Mouse (Mus musculus) macrophage (primary cell): ENCODE measurements around the gene Ppp1r14c. TPM values are rescaled to one million over a fixed set of nuclear protein-coding genes. Genes with fewer than 3 reads are reported as not detected.
"Not testable (repeated sequence)": the region's sequence is repeated elsewhere in the genome, so short reads cannot be mapped to it uniquely, and the experiment has no call there.

Experiments
- H3K27ac ChIP-seq: fragments of 350-480 bp; formaldehyde crosslinking; 2 replicates; pipeline ENCODE4 v1.9.0; 2021
- H3K36me3 ChIP-seq: fragments of 350-480 bp; formaldehyde crosslinking; 2 replicates; pipeline ENCODE4 v1.9.0; 2021; ENCODE audit errors: inconsistent target
- H3K4me3 ChIP-seq: fragments of 350-480 bp; formaldehyde crosslinking; 2 replicates; pipeline ENCODE4 v1.9.0; 2021; ENCODE audit errors: inconsistent target
- H3K79me2 ChIP-seq: fragments of 350-480 bp; formaldehyde crosslinking; 2 replicates; pipeline ENCODE4 v1.9.0; 2021; ENCODE audit errors: inconsistent target
- WGBS: methylation state at CpG from one replicate; pipeline ENCODE4 v1.1.7; 2026; ENCODE audit warnings: inconsistent platforms; ENCODE audit not compliant: missing documents; 5-methylcytosine and 5-hydroxymethylcytosine counted together
- polyA plus RNA-seq: library from polyadenylated mRNA; stranded (reverse); fragments of 250-400 nt; gene quantifications from 3 replicates; pipeline ENCODE4 v1.2.4, GENCODE M21; 2018; ENCODE audit warnings: inconsistent platforms

The Ppp1r14c gene
- polyA plus RNA-seq, 1 experiment from 2014 or later = not detected

DNA sequence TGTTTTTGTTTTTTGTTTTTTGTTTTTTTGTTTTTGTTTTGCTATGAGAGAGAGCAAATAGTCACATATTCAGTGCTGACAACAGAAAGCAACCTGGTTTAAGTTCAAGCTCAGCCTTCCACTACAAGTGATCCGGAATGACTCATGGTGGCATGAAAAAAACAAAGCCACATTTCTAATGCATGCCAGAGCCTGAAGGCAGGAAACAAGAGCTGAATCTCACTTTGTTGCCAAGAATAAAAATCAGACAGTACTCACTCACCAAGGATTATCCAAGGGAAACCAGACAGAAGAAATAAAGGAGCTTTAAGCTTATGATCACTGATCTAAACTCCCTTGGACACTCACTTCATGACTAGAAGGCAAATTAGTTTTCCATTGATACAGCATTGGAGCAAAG is 110.8 kb downstream of the Ppp1r14c start:
- H3K4me3 ChIP-seq = no peak overlapping the region
- H3K79me2 ChIP-seq = no peaks in the 10 kb centered on the region
- no peak overlapping the region for H3K27ac ChIP-seq
- no peaks in the 10 kb centered on the region for H3K36me3 ChIP-seq
- 89% methylated on average over 1 of the region's 1 CpGs for WGBS

DNA sequence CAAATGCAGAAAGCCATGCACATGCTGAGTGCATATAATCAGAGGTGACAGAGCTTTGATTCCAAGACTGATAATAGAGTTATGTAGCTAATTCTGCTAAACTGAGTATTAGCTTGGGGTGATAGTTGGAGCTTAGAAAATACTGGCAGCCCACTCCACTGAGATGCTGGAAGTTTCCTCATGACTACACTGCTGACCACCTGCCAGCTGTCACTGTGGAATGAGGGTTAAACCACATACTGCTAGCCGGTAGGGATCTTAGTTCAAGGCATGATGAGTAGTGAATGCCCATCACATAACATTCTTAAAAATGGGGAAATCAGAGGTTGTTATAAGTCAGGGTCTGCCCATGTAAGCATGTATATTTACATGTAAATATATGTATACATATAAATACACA is 113.9 kb downstream of the Ppp1r14c start:
- Histone ChIP-seq H3K79me2 (no peaks in the 10 kb centered on the region), H3K36me3 (no peaks in the 10 kb centered on the region), H3K27ac (no peak overlapping the region), H3K4me3 (no peak overlapping the region)
- 88% methylated on average over 1 of the region's 1 CpGs for WGBS

DNA sequence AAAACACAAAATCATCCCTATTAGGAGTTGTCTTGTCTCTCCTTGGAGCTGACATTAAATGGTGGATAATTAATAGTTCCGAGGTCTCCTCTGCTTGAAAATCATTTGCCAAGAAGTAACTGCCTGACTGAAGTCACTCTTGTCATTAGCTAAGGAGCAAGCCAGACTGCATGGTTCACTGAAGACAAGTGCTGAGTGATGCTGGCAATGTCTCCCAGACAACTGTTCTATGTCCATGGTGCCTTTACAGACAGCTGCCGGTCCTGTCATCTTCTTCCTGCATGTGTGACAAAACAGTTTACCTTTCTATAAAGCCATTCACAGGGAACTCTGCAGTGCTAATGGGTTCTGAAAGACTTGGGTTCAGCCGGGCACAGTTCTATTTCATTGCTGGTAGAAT is 124.2 kb downstream of the Ppp1r14c start:
- Histone ChIP-seq H3K27ac (no peak overlapping the region), H3K4me3 (no peak overlapping the region), H3K79me2 (no peaks in the 10 kb centered on the region), H3K36me3 (no peaks in the 10 kb centered on the region)
- 81% methylated on average over 3 of the region's 3 CpGs for WGBS

DNA sequence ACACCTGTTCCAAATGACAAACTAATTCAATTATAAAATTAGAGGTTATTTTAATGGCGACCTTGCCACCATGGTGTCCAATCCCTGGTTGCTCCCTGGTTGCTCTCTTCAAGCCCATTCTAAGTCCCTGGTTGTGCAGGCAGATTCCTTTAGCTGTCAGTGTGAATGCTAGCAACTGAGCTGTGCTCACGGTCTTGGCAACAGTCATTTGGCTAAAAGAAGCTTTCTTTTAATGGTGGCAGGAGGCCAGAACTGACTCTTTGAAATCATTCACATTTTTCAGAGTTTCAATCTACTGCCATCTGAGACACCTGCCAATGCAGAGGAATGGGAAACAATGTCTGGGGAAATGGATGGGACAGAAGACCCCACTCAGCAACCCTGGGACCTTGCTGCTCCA is 130.9 kb downstream of the Ppp1r14c start:
- Histone ChIP-seq H3K79me2 (no peaks in the 10 kb centered on the region), H3K27ac (no peak overlapping the region), H3K36me3 (no peaks in the 10 kb centered on the region), H3K4me3 (no peak overlapping the region)
- WGBS = 89% methylated on average over 2 of the region's 2 CpGs

DNA sequence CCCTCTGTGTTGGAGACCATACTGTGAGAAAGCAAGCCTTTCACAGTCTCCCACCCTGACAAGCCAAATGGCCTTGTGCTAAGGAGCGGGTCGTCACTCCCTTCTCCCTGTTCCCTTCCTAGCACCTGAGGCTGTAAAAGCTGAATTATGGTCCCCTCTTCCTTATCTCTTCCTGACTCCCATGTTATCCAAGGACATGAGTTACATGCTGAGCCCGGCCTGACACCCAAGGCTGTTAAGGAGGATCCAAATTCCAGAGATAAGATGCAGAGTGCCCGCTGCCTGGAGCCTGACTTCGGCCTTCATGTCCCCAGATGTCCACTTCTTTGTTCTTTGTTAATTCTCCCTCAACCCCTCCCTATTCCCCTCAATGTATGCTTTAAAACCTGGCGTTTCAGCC is 135.0 kb downstream of the Ppp1r14c start:
- H3K36me3 ChIP-seq, H3K4me3 ChIP-seq, H3K27ac ChIP-seq, H3K79me2 ChIP-seq: not testable (repeated sequence)
- WGBS = 92% methylated on average over 6 of the region's 6 CpGs

DNA sequence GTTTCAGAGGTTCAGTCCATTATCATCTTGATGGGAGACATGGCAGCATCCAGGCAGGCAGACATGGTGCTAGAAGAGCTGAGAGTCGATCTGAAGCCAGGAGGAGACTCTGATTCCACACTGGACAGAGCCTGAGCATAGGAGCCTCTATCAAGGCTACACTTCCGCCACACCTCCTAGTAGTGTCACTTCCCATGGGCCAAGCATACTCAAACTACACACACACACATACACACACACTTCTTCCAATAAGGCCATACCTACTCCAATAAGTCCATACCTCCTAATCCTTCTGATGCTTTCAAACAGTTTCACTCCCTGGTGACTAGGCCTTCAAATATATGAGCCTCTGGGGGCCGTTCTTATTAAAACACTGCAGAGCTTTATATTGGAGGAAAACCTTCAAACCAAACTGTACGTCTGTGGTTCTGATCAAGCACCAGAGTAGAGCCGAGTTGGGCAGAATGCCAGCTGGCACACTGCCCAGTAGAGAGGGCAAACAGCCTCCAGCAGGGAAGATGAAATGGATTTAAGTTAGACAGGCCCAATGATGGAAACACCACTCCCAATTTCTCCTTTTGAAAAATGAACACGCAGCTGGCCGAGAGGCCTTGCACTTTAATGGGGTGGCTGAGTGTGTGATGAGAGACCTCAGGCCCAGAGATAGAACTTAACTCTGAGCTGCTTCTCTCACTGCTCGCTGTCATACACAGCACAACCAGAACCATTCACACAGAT is 141.8 kb downstream of the Ppp1r14c start:
- WGBS = 64% methylated on average over 8 of the region's 8 CpGs
- no peak overlapping the region for H3K4me3 ChIP-seq
- H3K36me3 ChIP-seq = no peaks in the 10 kb centered on the region
- H3K27ac ChIP-seq = no peak overlapping the region
- H3K79me2 ChIP-seq = no peaks in the 10 kb centered on the region

DNA sequence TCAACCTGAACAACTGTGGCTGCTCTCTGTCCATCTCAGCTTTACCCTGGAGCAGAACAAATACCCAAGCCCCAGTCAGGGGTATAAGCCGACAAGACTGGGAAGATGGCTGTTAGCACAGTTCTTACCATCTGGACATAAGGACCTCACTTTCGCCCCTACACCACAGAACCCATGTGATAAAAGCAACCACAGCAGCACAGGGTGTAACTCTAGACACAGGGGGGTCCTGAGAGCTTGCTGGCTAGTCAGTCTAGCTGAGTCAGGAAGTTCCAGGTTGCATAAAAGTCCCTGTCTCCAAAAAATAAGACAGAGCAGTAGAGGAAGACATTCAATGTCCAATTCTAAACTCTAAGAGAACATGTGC is 142.3 kb downstream of the Ppp1r14c start:
- Histone ChIP-seq H3K27ac (no peak overlapping the region), H3K36me3 (no peaks in the 10 kb centered on the region), H3K79me2 (no peaks in the 10 kb centered on the region), H3K4me3 (no peak overlapping the region)
- WGBS = 77% methylated on average over 2 of the region's 2 CpGs

DNA sequence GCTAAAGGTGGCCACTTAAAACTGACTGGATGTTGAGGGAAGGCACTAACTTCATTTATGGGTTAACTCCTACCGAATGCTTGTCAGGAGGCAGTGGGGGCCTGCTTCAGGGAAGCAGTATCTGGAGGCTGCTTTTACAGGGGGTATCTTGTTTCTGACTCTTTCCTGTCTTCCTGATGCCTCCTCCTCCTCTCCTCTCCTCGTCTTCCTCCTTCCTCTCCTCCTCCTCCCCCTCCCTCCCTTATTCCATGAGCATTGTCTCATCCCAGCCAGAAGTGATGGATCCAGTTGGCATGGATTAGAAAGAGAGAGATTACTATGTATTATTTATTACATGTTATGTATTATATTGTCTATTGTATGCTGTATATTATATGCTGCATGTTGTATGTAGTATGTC is 142.9 kb downstream of the Ppp1r14c start:
- 66% methylated on average over 2 of the region's 2 CpGs for WGBS
- Histone ChIP-seq H3K27ac (no peak overlapping the region), H3K79me2 (no peaks in the 10 kb centered on the region), H3K4me3 (no peak overlapping the region), H3K36me3 (no peaks in the 10 kb centered on the region)

DNA sequence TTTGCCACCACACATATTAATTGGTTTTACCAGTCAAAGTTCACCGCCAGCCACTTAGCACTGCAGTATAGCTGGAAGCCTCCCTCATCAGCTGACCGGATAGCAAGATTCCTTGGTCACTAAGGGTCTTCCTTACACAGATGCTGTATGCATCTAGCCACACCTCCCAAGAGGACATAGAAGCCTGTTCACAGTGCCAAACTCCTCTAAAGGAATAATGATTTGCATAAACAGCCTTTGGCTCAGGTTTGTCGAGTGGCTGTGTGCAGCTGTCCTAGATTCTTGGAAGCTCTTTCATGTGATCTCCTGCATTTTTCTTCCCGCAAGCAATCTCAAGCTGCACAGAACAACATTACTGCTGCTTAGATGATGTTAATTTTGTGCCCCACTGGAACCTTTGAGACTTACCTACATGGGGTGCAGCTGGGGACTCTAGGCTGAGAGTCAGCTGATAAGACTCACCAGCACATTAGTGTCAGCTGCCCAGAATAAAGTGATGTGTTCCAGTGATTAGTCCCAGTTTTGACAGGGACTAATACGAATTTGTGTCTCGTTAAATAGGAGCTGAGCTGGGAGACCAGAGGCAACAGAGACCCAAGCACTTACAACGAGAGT is 143.9 kb downstream of the Ppp1r14c start:
- Histone ChIP-seq H3K79me2 (no peaks in the 10 kb centered on the region), H3K27ac (no peak overlapping the region), H3K36me3 (no peaks in the 10 kb centered on the region), H3K4me3 (no peak overlapping the region)
- 93% methylated on average over 6 of the region's 7 CpGs for WGBS

DNA sequence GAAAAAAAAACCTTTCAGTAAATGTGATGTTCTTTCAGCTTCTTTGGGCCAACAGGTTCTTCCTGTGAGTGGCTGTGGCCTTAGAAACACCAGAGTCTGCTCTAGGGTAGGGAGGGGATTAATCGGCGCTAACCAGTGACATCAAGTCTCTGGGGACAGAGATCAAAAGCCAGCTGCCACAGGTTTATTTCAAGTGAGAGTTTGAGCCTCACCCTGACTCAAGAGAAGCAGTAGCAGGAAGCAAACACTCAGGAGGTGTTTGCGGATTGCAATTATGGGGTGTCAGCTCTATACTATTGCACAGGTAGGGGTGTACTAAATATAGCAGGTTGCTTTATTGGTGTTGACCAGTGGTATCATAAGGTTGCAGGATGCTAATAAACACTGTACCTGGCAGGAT is 144.6 kb downstream of the Ppp1r14c start:
- Histone ChIP-seq H3K36me3 (no peaks in the 10 kb centered on the region), H3K79me2 (no peaks in the 10 kb centered on the region), H3K27ac (no peak overlapping the region), H3K4me3 (no peak overlapping the region)
- WGBS = 93% methylated on average over 3 of the region's 3 CpGs

DNA sequence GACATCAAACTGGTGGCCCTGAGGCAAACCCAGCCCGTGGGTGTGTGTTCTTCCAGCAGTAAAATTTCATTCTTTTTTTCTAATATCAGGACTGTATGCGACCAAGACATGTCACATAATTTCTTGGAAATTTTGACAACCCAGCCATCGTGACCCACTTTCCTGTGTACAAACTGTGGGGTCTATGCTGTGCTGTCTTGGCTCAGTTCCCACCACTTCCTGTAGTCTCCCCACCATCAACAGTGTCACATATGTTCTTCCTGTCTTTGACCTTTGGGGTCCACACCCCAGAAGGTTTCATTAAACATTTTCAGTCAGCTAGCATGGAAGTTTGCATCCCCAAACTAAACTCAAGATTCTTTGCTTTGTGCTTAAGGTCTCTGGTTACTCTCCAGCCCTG is 145.5 kb downstream of the Ppp1r14c start:
- H3K36me3 ChIP-seq = no peaks in the 10 kb centered on the region
- 31% methylated on average over 3 of the region's 3 CpGs for WGBS
- no peak overlapping the region for H3K4me3 ChIP-seq
- no peaks in the 10 kb centered on the region for H3K79me2 ChIP-seq
- H3K27ac ChIP-seq = no peak overlapping the region

DNA sequence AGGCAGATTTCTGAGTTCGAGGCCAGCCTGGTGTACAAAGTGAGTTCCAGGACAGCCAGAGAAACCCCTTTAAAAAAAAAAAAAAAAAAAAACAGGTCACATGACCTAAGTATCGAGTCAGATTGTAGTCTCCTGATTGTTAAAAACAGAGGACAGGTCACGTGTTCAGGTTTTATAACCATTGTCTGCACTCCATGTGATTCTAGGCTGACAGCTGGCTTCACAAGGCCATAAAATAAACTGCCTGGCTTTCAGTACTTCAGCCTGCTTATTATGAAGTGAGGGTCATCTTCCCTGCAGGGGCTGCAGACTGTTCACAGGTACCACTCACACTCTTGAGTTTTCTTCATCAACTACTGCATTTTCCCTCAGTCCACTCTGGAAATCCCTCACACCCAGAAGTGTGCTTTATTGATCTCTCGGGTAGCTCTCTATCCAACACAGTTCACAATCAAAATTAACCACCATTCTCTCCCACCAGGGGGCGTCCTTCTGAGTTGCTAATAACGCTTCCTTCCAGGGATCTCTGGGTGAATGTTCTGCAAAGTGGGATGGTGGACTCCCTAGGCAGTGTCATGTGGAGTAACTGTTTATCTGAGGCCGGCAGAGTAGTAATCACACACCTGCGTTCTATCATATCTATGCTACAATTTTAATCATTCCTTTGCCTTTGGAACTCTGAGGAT is 146.9 kb downstream of the Ppp1r14c start:
- no peaks in the 10 kb centered on the region for H3K36me3 ChIP-seq
- H3K4me3 ChIP-seq = no peak overlapping the region
- H3K79me2 ChIP-seq = no peaks in the 10 kb centered on the region
- H3K27ac ChIP-seq = no peak overlapping the region
- WGBS = 74% methylated on average over 8 of the region's 8 CpGs

DNA sequence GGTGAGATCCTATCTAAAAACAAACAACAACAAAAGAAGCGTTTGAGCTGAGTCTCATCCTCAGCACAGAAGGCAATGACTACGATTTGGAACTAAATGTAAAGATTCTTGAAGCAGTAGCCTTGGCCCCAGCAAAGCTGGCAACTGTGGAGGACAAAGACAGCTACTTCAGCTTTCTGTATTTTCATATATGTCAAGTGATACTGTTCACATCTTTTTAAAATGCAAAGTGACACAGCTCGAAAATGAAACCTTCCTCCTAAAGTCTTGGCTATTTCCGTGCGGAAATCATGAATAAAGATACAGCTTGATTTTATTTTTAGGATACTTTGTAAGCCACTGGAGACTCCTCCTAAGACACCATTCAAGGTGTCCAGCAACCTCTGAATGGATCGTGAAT is 148.1 kb downstream of the Ppp1r14c start:
- no peaks in the 10 kb centered on the region for H3K36me3 ChIP-seq
- H3K27ac ChIP-seq = no peak overlapping the region
- WGBS = 93% methylated on average over 6 of the region's 6 CpGs
- no peak overlapping the region for H3K4me3 ChIP-seq
- H3K79me2 ChIP-seq = no peaks in the 10 kb centered on the region
